Mouse (Mus musculus) adrenal gland, postnatal 4 days (tissue): ENCODE results near the gene G0s2. TPM values are rescaled to one million over a fixed set of nuclear protein-coding genes. Genes with fewer than 3 reads are reported as not detected.

Experiments
- DNase-seq, 2 experiments: peaks; one replicate each; pipeline ENCODE4 v3.0.0; 2021 to 2022; ENCODE audit warnings: low spot score in 2 of 2, mixed read lengths in 2 of 2
- long read RNA-seq, 2 experiments: library from polyadenylated mRNA; stranded (forward); transcript quantifications; one replicate each; pipeline ENCODE4 v2.0.0; 2021
- total RNA-seq, 2 experiments: library from RNA; stranded (reverse); gene quantifications; 2 replicates each; pipeline ENCODE4 v1.2.3; 2021

G0s2 gene
- total RNA-seq = 10 to 100 TPM; 68.2 to 71.5 TPM
- long read RNA-seq, experiment 1, transcript G0s2-201 (2 exons, 871 nt) = major isoform, 116 of 122 reads
- long read RNA-seq, experiment 1, partial matches to known transcripts = 0 of 122 reads
- long read RNA-seq, experiment 1, other reads (novel, unspliced or antisense) = 6 of 122 reads
- long read RNA-seq, experiment 2, transcript G0s2-201 (2 exons, 871 nt) = major isoform, 100 of 106 reads
- long read RNA-seq, experiment 2, partial matches to known transcripts = 5 of 106 reads
- long read RNA-seq, experiment 2, other reads (novel, unspliced or antisense) = 1 of 106 reads

DNA sequence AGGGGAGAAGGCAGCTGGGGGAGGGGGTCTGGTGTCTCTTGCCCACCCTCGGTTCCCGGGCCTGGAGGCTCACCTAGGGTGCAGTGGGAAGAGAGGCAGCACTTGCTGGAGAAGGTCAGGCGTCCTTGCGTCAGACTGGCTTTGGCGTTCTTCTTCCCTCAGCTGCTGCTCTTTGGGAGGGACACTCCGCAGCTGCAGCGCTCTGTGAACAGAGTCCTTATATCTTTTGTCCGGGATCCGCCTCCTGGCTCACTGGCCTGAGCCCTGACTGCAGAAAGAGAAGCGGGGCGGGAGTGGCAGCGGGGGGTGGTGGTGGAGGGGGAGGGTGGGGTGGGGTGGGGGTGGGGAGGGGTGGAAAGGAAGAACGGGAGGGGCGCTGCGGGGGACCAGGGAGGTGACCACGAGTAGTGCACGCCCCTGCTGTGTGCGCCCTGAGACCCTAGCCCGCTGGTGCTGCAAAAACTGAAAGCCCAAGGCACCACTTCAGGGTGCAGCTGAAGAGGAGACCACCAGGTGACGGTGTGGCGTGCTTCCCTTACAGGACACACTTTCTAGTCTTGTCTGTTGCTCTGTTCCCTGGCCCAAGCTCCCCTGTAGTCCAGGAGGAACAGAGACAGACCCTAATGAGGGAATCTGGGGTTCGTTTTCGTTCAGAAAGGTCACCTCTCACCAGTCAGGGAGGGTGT lies at the start of gene G0s2:
Gene G0s2 (minus strand): TSS at position 302 of the 686 bp plus-strand sequence.
- DNase-seq = peak; percentile 46 to 53

DNA sequence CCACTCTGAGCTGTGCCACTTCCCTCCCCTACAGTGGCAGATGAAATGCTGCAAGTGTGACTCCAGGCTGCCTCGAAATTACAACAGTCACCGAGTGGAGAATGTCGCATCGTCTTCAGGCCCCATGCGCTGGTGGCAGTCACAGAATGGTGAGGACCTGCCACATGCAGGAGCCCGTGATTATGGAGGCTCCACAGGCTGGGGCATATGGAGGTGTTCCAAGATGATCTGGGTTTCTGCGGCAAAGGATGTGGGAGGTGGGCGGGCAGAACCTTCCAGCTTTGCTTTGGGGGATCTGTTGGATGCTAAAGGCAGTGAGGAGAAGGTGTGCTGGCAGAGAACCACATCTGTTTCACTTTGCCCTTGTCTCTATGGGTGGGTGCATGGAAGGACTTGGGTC lies 47.4 kb upstream of the G0s2 start:
- DNase-seq = no peak

DNA sequence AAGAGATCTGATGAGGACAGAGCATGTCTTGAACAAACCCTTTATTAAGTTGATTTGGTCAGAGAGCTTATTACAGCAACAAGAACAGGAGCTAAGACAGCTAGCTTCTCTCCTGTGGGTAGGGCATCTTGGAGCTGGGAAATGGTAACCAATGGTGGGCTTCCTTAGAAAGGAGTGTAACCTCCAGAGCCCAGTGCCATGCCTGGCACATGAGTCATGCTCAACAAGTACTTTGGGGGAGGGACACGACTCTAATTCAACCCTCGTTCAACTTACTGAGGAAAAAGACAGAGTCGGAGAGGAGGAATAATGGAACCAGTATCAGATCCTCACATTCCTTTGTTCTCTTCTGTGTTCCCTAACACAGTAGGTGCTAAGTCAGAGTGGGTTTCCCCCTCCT lies 46.7 kb upstream of the G0s2 start:
- DNase-seq = no peak

DNA sequence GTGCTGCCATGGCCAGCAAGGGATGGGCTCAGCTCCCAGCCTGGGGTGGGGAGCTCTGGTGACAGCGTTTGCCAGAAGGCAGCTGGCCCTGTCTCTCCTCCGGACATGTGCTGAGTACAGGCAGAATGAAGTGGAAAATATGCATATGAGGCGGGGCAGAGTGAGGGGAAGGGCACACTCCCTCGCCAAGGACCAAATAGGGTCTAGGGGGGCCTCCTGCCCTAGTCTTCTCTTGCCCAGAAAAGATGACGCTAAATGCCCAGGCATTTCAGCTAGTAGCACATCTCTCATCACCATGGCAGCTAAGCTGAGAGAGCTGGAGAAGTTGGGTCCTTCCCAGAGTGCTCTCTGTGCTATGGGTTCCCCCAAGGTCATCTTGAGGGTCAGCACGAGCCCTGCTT lies 44.1 kb upstream of the G0s2 start:
- no peak for DNase-seq

DNA sequence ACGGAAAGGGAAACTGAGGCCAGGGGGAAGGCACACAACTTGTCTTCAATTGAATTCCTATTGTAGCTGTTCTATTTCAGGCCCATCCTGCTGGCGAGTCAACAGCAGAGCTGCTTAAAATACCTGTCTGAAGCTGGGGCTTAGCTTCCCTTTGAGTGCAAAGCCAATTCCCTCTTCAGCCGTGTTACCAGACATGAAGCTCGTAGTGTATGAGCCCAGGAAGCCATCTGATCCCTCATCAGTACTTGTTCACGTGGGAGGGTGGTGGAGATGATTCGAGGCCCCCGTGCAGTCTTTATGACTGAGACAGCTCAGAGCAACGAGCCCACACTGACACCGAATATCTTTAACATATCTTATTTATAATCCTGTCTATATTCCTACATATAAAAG lies 43.3 kb upstream of the G0s2 start:
- DNase-seq = no peak

DNA sequence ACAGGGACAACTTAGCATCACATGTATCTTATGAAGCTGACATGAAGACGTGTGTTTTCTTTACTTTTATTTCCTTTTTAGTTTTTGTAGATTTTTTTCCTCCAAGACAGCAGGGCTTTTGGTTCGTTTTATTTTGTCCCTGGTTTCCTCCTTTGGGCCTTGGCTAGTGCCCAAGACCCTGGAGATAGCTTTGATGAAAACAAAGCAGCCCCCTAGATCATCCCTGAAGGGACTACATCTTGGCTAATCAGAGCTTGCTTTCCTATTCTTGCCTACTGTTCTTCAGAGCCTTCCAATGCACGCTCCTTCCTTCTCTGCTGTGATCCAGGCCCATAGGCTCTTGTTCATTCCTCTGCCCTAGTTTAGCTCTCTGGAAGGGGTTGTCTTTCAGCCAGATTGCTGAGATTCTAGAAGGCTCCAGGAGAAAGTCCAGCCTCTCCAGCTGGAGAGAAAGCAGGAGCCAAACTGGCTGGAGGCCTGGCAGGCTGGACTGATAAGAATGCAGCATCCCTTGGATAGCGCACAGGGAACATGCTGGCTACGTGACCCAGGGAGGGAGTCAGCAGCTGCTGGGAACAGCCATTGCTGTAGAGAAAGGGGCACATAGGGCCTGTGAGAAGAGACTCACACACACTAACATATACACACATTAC lies 42.8 kb upstream of the G0s2 start:
- no peak for DNase-seq

DNA sequence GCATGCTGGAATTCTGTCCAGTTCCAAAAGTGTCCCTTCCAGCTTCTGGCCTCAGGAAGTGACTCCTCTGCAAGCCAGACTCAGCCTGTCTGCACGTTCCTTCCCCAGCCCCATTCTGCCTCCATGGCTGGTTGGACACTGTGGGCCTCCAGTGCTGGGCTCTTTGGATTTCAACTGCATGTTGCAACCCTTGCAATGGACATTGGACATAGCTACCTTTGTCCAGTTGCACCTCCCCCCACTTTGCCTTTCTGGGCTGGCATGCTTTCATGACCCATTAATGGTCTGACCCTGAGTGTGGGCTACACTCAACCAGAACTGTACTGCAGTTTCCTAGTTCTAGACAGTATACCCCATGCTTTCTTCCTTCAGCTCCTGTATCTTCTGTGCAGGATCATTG lies 38.6 kb upstream of the G0s2 start:
- DNase-seq = no peak

DNA sequence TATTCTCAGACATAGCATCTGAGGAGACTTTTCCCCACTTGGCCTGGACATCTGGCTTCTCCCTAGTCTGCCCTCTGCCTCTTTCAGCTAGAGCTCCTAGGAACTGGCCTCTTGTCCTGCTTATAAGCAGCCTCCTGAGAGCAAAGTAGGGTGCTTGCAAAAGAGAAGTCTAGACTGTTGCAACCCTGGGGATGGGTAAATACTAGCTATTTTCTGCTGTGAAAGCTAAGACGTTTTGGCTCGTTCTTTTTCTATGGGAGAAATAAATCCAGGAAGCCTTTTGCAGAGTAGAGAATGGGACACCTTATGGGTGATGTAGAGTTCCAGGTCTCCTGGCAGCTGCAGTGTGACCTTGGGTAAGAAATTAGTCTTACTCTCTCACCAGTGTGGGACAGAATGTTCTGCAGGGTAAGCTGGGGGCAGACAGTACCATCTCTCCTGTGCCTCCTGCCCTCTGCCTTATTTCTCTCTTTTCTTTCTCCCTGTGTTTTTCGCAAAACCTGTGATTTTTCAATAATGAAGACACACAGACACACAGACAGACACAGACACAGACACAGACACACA lies 37.6 kb upstream of the G0s2 start:
- no peak for DNase-seq

DNA sequence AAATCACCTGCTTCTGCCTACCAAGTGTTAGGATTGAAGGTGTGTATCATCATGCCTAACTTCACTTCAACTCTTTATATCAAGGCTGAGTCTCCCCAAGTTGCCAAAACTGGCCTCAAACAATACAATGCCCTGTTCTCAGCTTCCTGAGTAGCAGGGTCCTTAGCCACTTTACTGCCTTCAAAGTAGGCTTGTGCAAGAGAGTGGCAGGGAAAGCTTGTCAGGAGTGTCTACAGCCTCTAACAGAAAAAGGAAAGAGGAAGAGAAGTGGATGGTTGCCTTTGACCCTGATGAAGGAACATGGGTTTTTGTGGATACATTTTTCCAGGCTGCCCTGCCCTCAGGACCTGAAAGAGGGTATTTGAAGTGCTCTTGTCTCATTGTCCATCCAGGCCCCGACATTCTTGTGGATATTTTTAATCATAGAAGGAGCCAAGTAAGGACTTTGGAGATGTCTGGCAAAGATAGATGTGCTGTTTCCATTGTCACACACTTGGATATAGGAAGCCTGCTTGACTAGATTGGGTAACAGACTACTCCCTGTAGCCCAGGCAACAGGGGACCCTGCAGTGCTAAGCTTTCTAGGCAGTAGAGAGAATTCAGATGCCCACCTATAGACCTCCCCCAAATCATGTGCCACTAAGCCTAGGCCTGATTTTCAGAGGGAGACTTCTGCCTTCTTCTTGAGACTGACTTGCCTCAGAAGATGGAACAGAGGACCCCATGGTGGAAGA lies 36.9 kb upstream of the G0s2 start:
- no peak for DNase-seq

DNA sequence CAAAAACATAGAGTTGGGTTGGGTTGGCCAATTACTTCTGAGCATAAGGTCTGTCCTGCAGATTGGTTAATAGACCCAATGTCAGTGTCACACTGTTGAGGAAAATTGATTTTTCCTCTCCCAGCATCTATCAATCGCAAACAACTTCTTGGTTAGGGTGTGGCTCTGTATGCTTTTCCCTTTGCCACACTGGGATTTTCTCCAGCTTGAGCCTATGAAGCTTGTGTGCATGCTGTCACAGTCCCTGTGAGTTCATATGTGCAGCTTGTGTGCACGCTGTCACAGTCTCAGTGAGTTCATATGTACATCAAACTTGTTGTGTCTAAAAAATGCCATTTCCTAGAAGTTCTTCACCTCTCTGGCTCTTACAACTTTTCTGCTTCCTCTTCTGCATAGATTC lies 33.8 kb upstream of the G0s2 start:
- no peak for DNase-seq

DNA sequence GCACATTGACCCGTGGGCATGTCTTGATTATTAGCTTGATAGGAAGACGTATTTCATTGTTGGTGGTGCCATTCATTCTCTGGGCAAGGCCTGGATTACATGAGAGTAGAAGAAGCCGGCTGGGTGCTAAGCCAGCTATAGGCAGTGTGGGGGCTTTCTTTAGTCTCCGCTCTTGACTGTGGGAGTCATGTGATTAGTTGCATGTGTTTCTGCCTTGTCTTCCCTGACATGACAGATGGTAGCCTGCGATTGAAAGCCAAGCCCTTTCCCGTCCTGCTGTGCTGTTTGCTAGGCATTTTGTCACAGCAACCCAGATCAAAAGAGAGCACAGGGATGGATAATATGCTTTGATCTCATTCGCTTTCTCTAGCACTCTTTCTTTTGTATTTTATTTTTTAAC lies 32.4 kb upstream of the G0s2 start:
- no peak for DNase-seq

DNA sequence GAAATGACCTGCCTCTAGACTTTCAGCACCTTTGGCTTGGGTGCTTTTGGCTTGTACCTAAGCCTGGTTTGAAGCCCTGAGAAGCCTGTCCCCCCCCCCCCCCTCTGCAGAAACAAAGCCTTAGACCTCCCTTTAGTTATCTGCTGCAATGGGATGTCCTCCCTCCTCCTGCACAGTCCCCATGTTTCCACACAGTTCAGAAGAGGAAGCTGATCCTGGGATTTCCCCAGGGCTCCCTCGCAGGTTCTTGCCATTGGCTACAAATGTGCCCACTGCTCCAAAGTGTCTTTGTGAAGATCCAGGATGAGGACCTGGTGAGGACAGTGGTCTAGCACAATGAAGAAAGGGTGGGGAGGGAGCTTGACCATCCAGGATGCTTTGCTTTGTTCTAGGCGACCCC lies 30.1 kb upstream of the G0s2 start:
- no peak for DNase-seq

DNA sequence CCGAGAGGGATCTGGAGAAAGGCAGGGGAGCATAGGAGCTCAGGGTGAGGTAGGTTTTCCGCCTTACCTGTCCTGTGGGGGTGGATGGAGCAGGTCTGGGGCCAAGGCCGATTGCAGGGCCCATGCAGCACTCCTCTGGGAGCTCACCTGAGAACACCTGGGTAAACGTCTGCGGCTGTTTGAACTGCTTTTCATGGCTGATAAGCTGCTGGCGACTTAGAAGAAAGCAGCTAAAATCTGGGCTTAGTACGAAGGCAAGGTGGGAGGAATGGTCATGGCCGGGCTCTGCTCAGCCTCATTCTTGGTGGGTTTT lies 29.0 kb upstream of the G0s2 start:
- DNase-seq = no peak

DNA sequence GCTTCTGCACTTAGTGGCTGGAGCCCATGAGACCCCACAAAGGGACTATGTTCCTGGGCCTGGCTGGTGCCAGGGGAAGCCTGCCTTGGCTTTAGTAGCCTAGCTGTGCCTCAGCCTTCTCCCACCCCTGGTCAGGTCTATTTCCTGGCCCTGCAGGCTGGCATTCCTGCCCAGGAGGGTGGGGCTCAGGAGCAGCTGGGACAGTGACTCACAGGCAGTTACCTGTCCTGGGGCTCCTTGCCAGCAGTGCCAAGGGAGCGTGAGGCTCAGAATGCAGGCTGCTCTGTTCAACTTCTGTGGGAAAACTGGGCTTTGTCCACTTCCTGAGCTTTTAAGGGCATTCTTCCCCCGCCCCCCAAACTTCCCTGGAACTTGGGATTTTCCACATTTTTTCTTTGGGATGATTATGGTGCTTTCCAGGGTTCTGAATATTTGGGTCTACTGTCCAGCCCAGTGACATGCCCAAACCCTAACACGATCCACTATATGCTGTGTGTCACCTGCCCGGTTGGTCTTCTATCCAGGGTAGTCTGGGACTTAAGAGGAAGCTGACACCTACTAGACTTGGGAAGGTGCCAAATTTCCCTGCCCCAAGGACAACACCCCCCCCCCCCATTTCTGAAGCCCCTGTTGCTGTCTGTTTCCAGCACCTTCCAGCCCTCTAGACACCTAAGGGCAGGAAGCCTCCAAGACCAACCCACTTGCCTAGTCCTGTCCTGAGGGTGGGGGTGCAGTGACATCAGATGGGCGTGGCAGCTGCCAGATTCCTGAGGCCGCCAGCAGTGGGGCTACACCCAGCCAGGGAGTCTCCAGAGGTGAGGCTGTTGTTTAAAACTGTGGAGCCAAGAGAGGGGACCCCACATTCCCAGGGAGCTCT lies 28.4 kb upstream of the G0s2 start:
- no peak for DNase-seq

DNA sequence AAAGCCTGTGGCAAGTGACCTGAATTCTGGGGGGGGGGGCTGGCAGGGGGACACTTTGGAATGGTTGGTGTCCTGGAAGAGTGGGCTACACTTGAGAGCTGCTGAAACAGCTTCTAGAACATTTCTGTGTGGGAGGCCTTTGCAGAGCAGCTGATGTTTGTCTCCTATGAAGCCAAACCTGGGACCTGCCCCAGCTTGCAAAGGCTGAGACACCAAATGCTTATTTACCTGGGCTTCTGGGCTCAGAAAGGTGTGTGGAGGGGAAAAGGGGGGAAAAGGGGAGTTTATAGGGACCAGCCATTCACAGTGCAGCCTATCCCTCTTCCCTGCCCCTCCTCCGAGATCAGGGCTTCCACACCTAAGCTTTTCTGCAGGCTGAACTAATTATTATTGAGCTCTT lies 27.0 kb upstream of the G0s2 start:
- no peak for DNase-seq

DNA sequence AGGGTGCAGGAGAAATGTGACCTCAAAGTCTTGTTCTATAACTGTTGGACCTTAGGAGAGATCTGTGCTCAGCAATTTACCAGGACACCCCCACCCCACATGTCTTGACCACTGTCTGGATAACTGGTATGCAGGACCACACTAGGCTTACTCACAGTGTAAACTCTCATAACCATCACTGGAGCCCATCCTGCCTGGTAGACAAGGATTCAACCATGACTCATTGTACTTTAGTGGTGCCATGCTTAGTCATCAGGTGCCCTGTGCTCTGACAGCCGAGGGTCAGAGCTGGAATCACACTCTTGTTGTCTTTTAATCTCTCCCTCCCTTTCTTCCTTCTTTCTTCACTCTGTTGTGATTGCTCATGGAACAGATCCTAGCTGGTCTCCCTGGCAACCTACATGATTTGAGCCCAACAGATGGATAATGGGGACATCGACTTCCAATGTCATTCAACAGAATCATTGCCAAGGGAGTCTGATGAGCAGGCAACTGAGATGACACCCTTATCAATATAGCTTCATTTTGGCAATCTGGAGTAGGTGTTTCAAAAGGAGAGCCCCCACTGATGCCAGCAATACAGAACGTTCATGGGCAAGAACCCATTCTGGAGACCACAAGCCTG lies 25.2 kb upstream of the G0s2 start:
- DNase-seq = no peak

DNA sequence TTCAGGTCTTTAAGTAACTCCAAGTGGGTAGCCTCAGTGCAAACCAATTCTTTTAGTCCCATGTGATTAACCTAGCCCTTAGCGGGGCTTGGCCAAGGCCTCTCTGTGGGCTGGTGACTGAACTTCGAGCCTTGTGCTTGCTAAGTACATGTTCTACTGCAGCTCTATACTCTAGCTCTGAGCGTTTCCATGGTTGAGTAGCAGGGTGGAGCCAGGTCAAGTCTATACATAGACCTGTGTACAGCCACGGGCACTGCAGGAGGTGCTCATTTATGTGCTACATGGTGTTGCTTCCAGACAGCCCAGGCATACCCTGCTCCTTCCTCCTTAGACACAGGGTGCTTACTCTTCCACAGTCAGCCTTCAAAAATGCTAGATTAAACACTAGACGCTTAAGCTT lies 22.9 kb upstream of the G0s2 start:
- no peak for DNase-seq

DNA sequence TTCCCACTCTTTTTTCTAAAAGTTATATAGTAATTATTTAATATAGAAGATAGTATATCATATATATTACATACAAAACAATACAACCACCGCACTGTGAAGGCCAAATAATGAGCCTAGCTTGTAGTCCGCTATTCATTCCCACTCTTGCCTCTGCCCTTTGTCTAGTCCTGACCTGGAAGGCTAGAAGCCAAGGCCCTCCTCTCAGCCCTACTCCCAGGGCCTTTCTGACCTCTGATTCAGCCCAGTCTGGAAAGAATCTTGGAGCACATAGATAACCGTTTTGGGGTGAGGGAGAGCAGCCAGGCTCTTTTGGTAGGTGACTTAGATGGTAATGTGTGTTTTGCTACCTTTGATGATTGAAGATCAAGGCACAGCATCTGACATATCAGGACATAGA lies 20.9 kb upstream of the G0s2 start:
- DNase-seq = no peak

DNA sequence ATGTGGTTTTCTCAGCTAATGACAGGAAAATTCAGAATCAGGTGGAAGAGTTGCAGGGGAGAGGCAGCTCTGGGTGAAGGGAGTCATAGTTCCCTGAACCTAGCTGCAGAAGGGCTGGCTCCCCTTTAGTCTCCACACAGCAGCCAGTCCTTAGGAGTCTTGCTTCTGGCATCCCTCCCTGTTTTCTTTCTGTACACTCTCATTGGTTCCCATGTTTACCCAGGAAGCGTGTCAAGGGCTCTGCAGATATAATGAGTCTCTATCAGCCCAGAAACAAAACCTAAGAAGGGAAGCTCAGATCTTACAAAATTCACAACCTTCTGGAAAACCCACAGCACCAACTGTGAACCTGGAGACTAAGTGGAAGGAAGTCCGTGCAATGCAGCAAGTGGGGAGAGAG lies 20.0 kb upstream of the G0s2 start:
- DNase-seq = no peak

DNA sequence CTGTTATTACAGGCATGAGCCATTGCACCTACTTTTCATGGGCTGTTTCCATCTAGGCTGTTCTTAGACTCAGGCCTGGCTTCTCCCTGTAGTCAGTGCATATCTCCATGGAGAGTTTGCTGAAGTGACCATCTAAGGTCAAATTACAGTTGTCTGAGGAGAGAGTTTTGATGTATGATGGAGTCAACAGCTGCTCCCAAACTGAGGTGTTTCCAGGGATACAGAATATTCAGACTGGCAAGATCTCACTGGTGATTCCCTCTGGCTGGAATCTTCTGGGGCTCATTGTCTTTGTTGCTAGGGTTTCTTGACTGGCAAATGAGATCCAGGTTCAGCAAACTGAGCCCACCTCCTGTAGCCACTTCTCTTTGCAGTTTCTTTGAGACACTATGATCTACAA lies 17.7 kb upstream of the G0s2 start:
- no peak for DNase-seq
